Mouse (Mus musculus) liver, adult 2 months (tissue): Measurements from ENCODE around the gene Lrba. TPM values are rescaled to one million over a fixed set of nuclear protein-coding genes. Genes with fewer than 3 reads are reported as not detected.

Experiments
- DNase-seq: peaks from one replicate; pipeline ENCODE4 v3.0.0-alpha.2; 2011; ENCODE audit warnings: low read depth, low spot score; ENCODE audit errors: extremely low read depth
- H3K27ac ChIP-seq: fragments of 200-500 bp; replicated peaks from 2 replicates; pipeline ENCODE4 v1.5.1; 2012; ENCODE audit warnings: low read depth, mild to moderate bottlenecking, control low read depth, inconsistent platforms, low read length; ENCODE audit not compliant: insufficient read depth
- H3K27me3 ChIP-seq: fragments of 200-500 bp; 2 replicates; pipeline ENCODE4 v1.6.1; 2012; ENCODE audit warnings: mild to moderate bottlenecking, moderate library complexity, low read length, inconsistent platforms; ENCODE audit not compliant: control insufficient read depth, insufficient read depth
- H3K36me3 ChIP-seq: fragments of 200-500 bp; 2 replicates; pipeline ENCODE4 v1.6.1; 2012; ENCODE audit warnings: low read length, inconsistent platforms; ENCODE audit not compliant: control insufficient read depth, insufficient read depth
- H3K4me1 ChIP-seq: fragments of 200-500 bp; 2 replicates; pipeline ENCODE4 v1.6.1; 2011; ENCODE audit warnings: low read length; ENCODE audit not compliant: control insufficient read depth, insufficient read depth
- H3K4me3 ChIP-seq: fragments of 200-500 bp; 2 replicates; pipeline ENCODE4 v1.5.1; 2011; ENCODE audit warnings: low read depth, mild to moderate bottlenecking, control low read depth, low read length, moderate library complexity; ENCODE audit not compliant: insufficient read depth
- H3K79me2 ChIP-seq: fragments of 200-500 bp; 2 replicates; pipeline ENCODE4 v1.6.1; 2012; ENCODE audit warnings: inconsistent platforms, mild to moderate bottlenecking, low read length, moderate library complexity; ENCODE audit not compliant: control insufficient read depth, insufficient read depth
- H3K9ac ChIP-seq: fragments of 200-500 bp; 2 replicates; pipeline ENCODE4 v1.6.1; 2012; ENCODE audit warnings: low read depth, mild to moderate bottlenecking, control low read depth, inconsistent platforms, low read length
- CTCF ChIP-seq: fragments of 200-500 bp; IDR thresholded peaks from 2 replicates; pipeline ENCODE4 v1.5.1; 2011; ENCODE audit warnings: low read depth, low read length, control low read depth
- POLR2A ChIP-seq: fragments of 200-500 bp; IDR thresholded peaks from 2 replicates; pipeline ENCODE4 v1.6.1; 2011; ENCODE audit warnings: low read length, control low read depth; ENCODE audit not compliant: insufficient read depth; ENCODE audit errors: extremely low read depth
- WGBS: fragments of 180-500 bp; shearing (Covaris S2); methylation state at CpG from one replicate; pipeline ENCODE4 v1.1.7; 2018; 5-methylcytosine and 5-hydroxymethylcytosine counted together
- polyA plus RNA-seq: library from polyadenylated mRNA; depleted of rRNA; stranded (reverse); fragments of >200 nt; gene quantifications from 2 replicates; pipeline ENCODE4 v1.2.3, GENCODE M21; 2012
- total RNA-seq: library from RNA; depleted of rRNA; stranded (reverse); fragments of >200 nt; gene quantifications from 2 replicates; pipeline ENCODE4 v1.2.3, GENCODE M21; 2014

Lrba gene
- total and polyA plus RNA-seq, 2 experiments: 8.4 to 26.1 TPM

- no peak overlapping the region for H3K4me3 ChIP-seq
- TF ChIP-seq POLR2A (no peak), CTCF (no peak)
- no peak overlapping the region for H3K9ac ChIP-seq
- no peaks in the 10 kb centered on the region for H3K27me3 ChIP-seq
- no peak overlapping the region for H3K27ac ChIP-seq
- no peaks in the 10 kb centered on the region for H3K4me1 ChIP-seq
- no peak for DNase-seq
- no peaks in the 10 kb centered on the region for H3K79me2 ChIP-seq
- peaks cover 7% of the 10 kb centered on the region for H3K36me3 ChIP-seq
- WGBS: 89% methylated on average over 3 of the region's 3 CpGs
These were observed 514.4 kb downstream of the Lrba start for GRCm38 (mm10) chr3:86738831-86739230.

DNA sequence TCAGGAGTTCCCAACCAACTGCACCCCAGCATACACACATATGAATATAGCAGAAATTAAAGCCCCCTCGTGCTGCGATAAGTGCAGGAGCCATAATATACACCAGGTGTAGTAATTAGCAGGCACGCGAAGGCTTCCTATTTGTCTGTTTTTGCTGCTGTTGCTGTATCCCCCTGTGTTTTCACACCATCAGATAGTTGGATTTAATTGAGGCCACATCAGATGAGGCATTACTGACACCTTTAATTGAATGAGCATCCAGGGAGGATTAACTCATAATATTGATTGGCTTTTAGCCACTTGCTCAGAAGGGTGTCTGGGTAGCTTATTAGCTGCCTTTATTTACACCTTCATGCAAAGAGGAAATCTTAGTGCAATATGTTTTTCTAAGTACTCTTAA, 515.3 kb downstream of the Lrba start:
- Histone ChIP-seq H3K27me3 (no peaks in the 10 kb centered on the region), H3K36me3 (peaks cover 7% of the 10 kb centered on the region), H3K4me1 (no peaks in the 10 kb centered on the region), H3K27ac (no peak overlapping the region), H3K4me3 (no peak overlapping the region), H3K9ac (no peak overlapping the region), H3K79me2 (no peaks in the 10 kb centered on the region)
- 91% methylated on average over 4 of the region's 4 CpGs for WGBS
- DNase-seq: no peak
- TF ChIP-seq CTCF (no peak), POLR2A (no peak)

DNA sequence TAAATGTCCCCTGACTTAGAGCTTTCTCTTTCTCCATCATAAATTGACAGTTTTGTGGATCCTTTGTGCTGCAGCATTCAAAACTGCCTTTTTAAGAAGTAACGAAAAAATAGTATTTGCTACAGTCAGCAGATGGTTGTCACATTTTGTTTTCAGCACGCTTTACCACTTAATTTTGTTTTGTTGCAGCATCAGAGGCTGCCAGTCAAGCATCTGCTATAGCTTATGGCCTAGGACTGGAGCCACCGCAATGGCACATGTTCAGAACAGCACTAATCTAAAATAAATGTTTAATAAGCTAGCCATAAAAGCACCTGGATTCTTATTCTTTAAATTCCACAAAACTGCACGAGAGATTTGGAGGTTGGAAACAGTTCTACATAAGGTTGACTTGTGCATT, 520.9 kb downstream of the Lrba start:
- TF ChIP-seq POLR2A (no peak), CTCF (no peak)
- Histone ChIP-seq H3K27ac (no peak overlapping the region), H3K9ac (no peak overlapping the region), H3K79me2 (no peaks in the 10 kb centered on the region), H3K4me3 (no peak overlapping the region), H3K36me3 (peaks cover 7% of the 10 kb centered on the region), H3K27me3 (no peaks in the 10 kb centered on the region), H3K4me1 (no peaks in the 10 kb centered on the region)
- DNase-seq: no peak
- 93% methylated on average over 4 of the region's 4 CpGs for WGBS

DNA sequence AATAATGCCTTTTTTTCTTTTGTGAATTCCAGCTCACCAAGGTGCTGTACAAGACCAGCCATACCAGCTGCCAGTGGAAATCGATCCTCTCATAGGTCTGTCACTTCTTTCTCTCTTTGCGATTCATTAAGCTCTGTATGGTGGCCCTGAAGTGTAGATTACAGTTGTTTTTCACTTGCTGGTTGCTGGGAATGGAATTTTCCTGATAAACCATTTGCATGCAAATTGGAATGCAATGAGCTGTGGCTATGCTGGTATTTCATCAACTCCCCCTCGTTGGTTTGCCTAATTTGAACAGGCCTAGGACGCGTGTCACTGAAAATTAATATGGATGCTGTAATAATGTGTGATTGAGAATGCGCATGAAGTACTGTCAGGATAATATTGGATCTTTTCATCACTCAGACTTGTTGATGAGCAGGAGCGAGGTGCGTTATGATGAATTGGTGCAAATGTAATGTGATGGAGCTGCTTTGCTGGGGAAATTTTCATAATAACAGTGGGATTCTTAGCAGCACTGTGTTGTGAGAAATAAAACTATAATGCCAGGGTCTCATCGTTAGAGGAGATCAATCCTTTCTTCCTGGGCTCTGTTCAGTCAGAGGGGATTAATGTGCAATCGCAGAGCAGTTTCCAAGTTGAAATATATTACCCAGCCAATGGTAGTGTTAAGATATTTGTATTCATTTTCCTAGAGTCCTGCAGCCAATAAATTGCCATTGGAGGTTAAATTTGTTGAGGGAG, 521.5 kb downstream of the Lrba start:
- DNase-seq: no peak

GRCm38 (mm10) chr3:86750652-86751051, 526.2 kb downstream of the Lrba start:
- no peaks in the 10 kb centered on the region for H3K4me1 ChIP-seq
- no peak overlapping the region for H3K27ac ChIP-seq
- no peaks in the 10 kb centered on the region for H3K27me3 ChIP-seq
- no peaks in the 10 kb centered on the region for H3K79me2 ChIP-seq
- H3K9ac ChIP-seq: no peak overlapping the region
- TF ChIP-seq CTCF: no peak
- H3K4me3 ChIP-seq: no peak overlapping the region
- DNase-seq: no peak
- WGBS: 77% methylated on average over 7 of the region's 7 CpGs
- no peaks in the 10 kb centered on the region; the same call in 1 of the 2 replicates for H3K36me3 ChIP-seq

More for the DNA sequence above, 521.5 kb downstream of the Lrba start:
- TF ChIP-seq POLR2A (no peak), CTCF (no peak)
- peaks cover 7% of the 10 kb centered on the region for H3K36me3 ChIP-seq
- H3K4me1 ChIP-seq: no peaks in the 10 kb centered on the region
- no peak overlapping the region for H3K27ac ChIP-seq
- no peaks in the 10 kb centered on the region for H3K79me2 ChIP-seq
- H3K4me3 ChIP-seq: no peak overlapping the region
- 89% methylated on average over 10 of the region's 10 CpGs for WGBS
- no peaks in the 10 kb centered on the region for H3K27me3 ChIP-seq
- H3K9ac ChIP-seq: no peak overlapping the region

GRCm38 (mm10) chr3:86754178-86754577, 529.7 kb downstream of the Lrba start:
- DNase-seq: no peak
- 74% methylated on average over 6 of the region's 6 CpGs for WGBS
- no peak overlapping the region for H3K27ac ChIP-seq

More at GRCm38 (mm10) chr3:86754178-86754577, 529.7 kb downstream of the Lrba start:
- Histone ChIP-seq H3K36me3 (no peaks in the 10 kb centered on the region; the same call in 1 of the 2 replicates), H3K79me2 (no peaks in the 10 kb centered on the region), H3K4me3 (no peak overlapping the region), H3K27me3 (no peaks in the 10 kb centered on the region), H3K4me1 (no peaks in the 10 kb centered on the region), H3K9ac (no peak overlapping the region)
- TF ChIP-seq CTCF (no peak), POLR2A (no peak)
